ENCODE assay signal across 24 mouse cellular contexts in genomic region chr4:59177566-59177965, GRCm38 (mm10). TPM values are rescaled to one million over a fixed set of nuclear protein-coding genes. Genes with fewer than 3 reads are reported as not detected.
DNase-seq lines count a peak whose midpoint lies in the region; ATAC-seq and TF ChIP-seq lines count a peak whose summit lies in the region.
"Had no signal": no experiment of that assay in that cellular context is flagged by ENCODE, and none has a peak within 500 bp of the region (broad histone marks: within the 10 kb centered on the region; RNA-seq: fewer than 3 reads in every experiment).

No protein-coding gene starts in this region.

- no peak overlapping the region for H3K9ac ChIP-seq in liver, adult 2 months (ENCODE audit: low read depth, low read length)
- no peak overlapping the region for H3K9ac ChIP-seq in liver, embryonic 11.5 days (ENCODE audit: low read depth, low read length)
- H3K9ac ChIP-seq: embryonic facial prominence, embryonic 12.5 days; forebrain, embryonic 15.5 days; heart, embryonic 13.5 days; hindbrain, embryonic 12.5 days had no signal

- DNase-seq in liver, adult 2 months (ENCODE audit: extremely low read depth, low read depth, low spot score): peak; percentile 27
- DNase-seq in liver, embryonic 11.5 days (ENCODE audit: low spot score): no peak
- DNase-seq in 416B (ENCODE audit: low read depth) (peak; percentile 50), MN1 (ENCODE audit: low spot score) (no peak)
- DNase-seq in frontal cortex, postnatal 36 days (ENCODE audit: low spot score in 2 of 2): no peak
- no peak for DNase-seq in natural killer cell, adult 2 months (ENCODE audit: low spot score in 2 of 2)
- DNase-seq: adrenal gland, postnatal 10 days; cerebellum, adult 2 months; cerebellum, postnatal 14 days; gastrocnemius, postnatal 10 days; heart, postnatal 36 days had no signal

- no peak overlapping the region for H3K4me3 ChIP-seq in liver, adult 2 months (ENCODE audit: insufficient read depth, low read depth, low read length)
- H3K4me3 ChIP-seq in liver, embryonic 11.5 days (ENCODE audit: low read depth, low read length): no peak overlapping the region
- H3K4me3 ChIP-seq: embryonic facial prominence, embryonic 12.5 days; forebrain, embryonic 15.5 days; heart, embryonic 13.5 days; hindbrain, embryonic 12.5 days had no signal

- no peaks in the 10 kb centered on the region for H3K27me3 ChIP-seq in liver, adult 2 months (ENCODE audit: control insufficient read depth, insufficient read depth, low read length)
- H3K27me3 ChIP-seq in liver, embryonic 11.5 days (replicated peaks; ENCODE audit: control insufficient read depth, insufficient read depth, low read length): no peaks in the 10 kb centered on the region
- H3K27me3 ChIP-seq: embryonic facial prominence, embryonic 12.5 days; forebrain, embryonic 15.5 days; hindbrain, embryonic 12.5 days had no signal

- no peaks in the 10 kb centered on the region for H3K36me3 ChIP-seq in liver, adult 2 months (ENCODE audit: control insufficient read depth, insufficient read depth, low read length)
- no peaks in the 10 kb centered on the region for H3K36me3 ChIP-seq in liver, embryonic 11.5 days (ENCODE audit: control insufficient read depth, insufficient read depth, low read length)
- H3K36me3 ChIP-seq: embryonic facial prominence, embryonic 12.5 days; forebrain, embryonic 15.5 days; heart, embryonic 13.5 days; hindbrain, embryonic 12.5 days had no signal

- no peak for TF ChIP-seq POLR2A in liver, adult 2 months (IDR thresholded peaks at IDR 0.05; ENCODE audit: extremely low read depth, insufficient read depth, low read length)

- no peak overlapping the region for H3K4me2 ChIP-seq in liver, embryonic 11.5 days
- H3K4me2 ChIP-seq: embryonic facial prominence, embryonic 12.5 days; forebrain, embryonic 15.5 days; heart, embryonic 13.5 days; hindbrain, embryonic 12.5 days had no signal

- no peaks in the 10 kb centered on the region for H3K9me3 ChIP-seq in liver, embryonic 11.5 days (ENCODE audit: control insufficient read depth, low read length)
- H3K9me3 ChIP-seq: embryonic facial prominence, embryonic 12.5 days; forebrain, embryonic 15.5 days; heart, embryonic 13.5 days; hindbrain, embryonic 12.5 days had no signal

- 78% methylated on average over 2 of the region's 2 CpGs for WGBS in liver, adult 2 months
- 88% methylated on average over 2 of the region's 2 CpGs for WGBS in liver, embryonic 11.5 days

- no peak for ATAC-seq in liver, embryonic 11.5 days (replicated peaks; ENCODE audit: low FRiP score)
- ATAC-seq in common myeloid progenitor, adult 5-6 weeks (replicated peaks; ENCODE audit: low read depth, poor library complexity, severe bottlenecking): peak; percentile 58
- peak; percentile 50 for ATAC-seq in megakaryocyte progenitor cell, adult 5-6 weeks (replicated peaks; ENCODE audit: poor library complexity)
- ATAC-seq: forebrain, embryonic 15.5 days; hindbrain, embryonic 16.5 days; inflammation-experienced regulatory T-cells, adult 6 months had no signal

- no peaks in the 10 kb centered on the region for H3K79me2 ChIP-seq in liver, adult 2 months (ENCODE audit: control insufficient read depth, insufficient read depth, low read length)

- H3K27ac ChIP-seq in liver, adult 2 months (replicated peaks; ENCODE audit: insufficient read depth, low read depth, low read length): no peak overlapping the region
- no peak overlapping the region for H3K27ac ChIP-seq in liver, embryonic 11.5 days (ENCODE audit: low read depth, low read length)
- H3K27ac ChIP-seq: embryonic facial prominence, embryonic 12.5 days; forebrain, embryonic 15.5 days; heart, embryonic 13.5 days; hindbrain, embryonic 12.5 days had no signal

- no peak for TF ChIP-seq CTCF in liver, adult 2 months (IDR thresholded peaks at IDR 0.05; ENCODE audit: low read depth, low read length)

- no peaks in the 10 kb centered on the region for H3K4me1 ChIP-seq in liver, adult 2 months (ENCODE audit: control insufficient read depth, insufficient read depth, low read length)
- H3K4me1 ChIP-seq in liver, embryonic 11.5 days (replicated peaks; ENCODE audit: control insufficient read depth, insufficient read depth, low read length): peaks cover 27% of the 10 kb centered on the region
- H3K4me1 ChIP-seq: embryonic facial prominence, embryonic 12.5 days; hindbrain, embryonic 12.5 days had no signal

RNA-seq across cellular contexts. Expression of gene Ugcg, which starts 11.5 kb away (rescaled TPM):
- total RNA-seq in liver, adult 2 months (2014; rRNA removed): 17.1 and 23.0 TPM in 2 replicates
- polyA plus RNA-seq in liver, adult 2 months (2012; rRNA removed): 13.9 and 25.4 TPM in 2 replicates
- 25.9 and 26.1 TPM in 2 replicates for polyA plus RNA-seq in liver, embryonic 11.5 days (2014; fragmentation: Nextera tagmentation; extraction: Ambion mirVana)
- 107 and 108 TPM in 2 replicates for total RNA-seq in common myeloid progenitor, adult 5-6 weeks (2017)
- total RNA-seq in megakaryocyte progenitor cell, adult 5-6 weeks (2015): 65.5 and 90.4 TPM in 2 replicates
- total RNA-seq in megakaryocyte progenitor cell, adult 5-6 weeks (2017): 37.4 and 62.2 TPM in 2 replicates

RNA-seq across cellular contexts. Expression of gene AI481877, which starts 38.8 kb away (rescaled TPM):
- total RNA-seq in liver, adult 2 months (2014; rRNA removed): not detected in 2 replicates
- not detected in 2 replicates for polyA plus RNA-seq in liver, adult 2 months (2012; rRNA removed)
- polyA plus RNA-seq in liver, embryonic 11.5 days (2014; fragmentation: Nextera tagmentation; extraction: Ambion mirVana): not detected in 2 replicates
- not detected in 2 replicates for total RNA-seq in common myeloid progenitor, adult 5-6 weeks (2017)
- total RNA-seq in megakaryocyte progenitor cell, adult 5-6 weeks (2015): not detected in 2 replicates
- not detected in 2 replicates for total RNA-seq in megakaryocyte progenitor cell, adult 5-6 weeks (2017)
- total RNA-seq: gastrocnemius, postnatal 10 days; gastrocnemius, postnatal 4 days; heart, adult 8-10 months; heart, postnatal 36 days had no signal
- polyA plus RNA-seq: cerebellum, adult 2 months; cortical plate, adult 2 months; embryonic facial prominence, embryonic 12.5 days; forebrain, embryonic 11.5 days; forebrain, embryonic 15.5 days; heart, embryonic 13.5 days; heart, postnatal 0 days; hindbrain, embryonic 12.5 days; inflammation-experienced regulatory T-cells, adult 6 months had no signal

Comparison
In these comparisons a context has a peak if more than half of its experiments do, and no peak if none do; other contexts are left out.
1. DNase-seq: peak in liver, adult 2 months (single experiment) and 416B (single experiment); none in liver, embryonic 11.5 days (single experiment), MN1 (single experiment), frontal cortex, postnatal 36 days (0 of 2) and natural killer cell, adult 2 months (0 of 2).